In the genomic region with DNA sequence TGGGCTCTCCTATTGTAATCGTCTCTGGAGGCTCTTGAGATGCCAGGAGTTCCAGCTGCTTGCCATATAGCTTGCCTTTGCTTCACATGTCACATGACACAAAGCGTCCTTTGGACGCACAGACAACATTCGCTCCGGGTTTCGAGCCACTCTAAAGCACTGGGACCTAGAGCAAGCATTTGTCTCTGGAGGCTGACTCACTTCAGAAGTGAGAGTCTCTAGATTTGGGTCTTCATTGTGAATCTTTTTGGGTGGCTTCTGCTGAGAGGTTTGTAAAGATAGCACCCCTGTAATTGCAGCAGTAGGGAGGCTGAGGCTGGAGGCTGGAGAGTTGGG, we compare ENCODE assay signal across 11 mouse cellular contexts. TPM values are rescaled to one million over a fixed set of nuclear protein-coding genes. Genes with fewer than 3 reads are reported as not detected.
DNase-seq lines count a peak whose midpoint lies in the region; ATAC-seq and TF ChIP-seq lines count a peak whose summit lies in the region.
"Had no signal": no experiment of that assay in that cellular context is flagged by ENCODE, and none has a peak within 500 bp of the region (broad histone marks: within the 10 kb centered on the region; RNA-seq: fewer than 3 reads in every experiment).

No protein-coding gene starts in this region.

- peak; percentile 43; the same call in 1 of the 2 replicates for TF ChIP-seq EP300 in CH12.LX (IDR thresholded peaks at IDR 0.05; ENCODE audit: low read length)

- H3K27ac ChIP-seq in hindbrain, embryonic 10.5 days: no peak overlapping the region
- no peak overlapping the region for H3K27ac ChIP-seq in hindbrain, embryonic 13.5 days
- H3K27ac ChIP-seq in CH12.LX (ENCODE audit: insufficient read depth, low read depth): peak overlapping the region; percentile 95
- H3K27ac ChIP-seq in liver, embryonic 11.5 days (ENCODE audit: low read depth, low read length): peak overlapping the region; percentile 97
- H3K27ac ChIP-seq: neural tube, embryonic 12.5 days had no signal

- no peak for DNase-seq in hindbrain, embryonic 10.5 days (ENCODE audit: low spot score)
- DNase-seq in A20 (ENCODE audit: low read depth, low spot score) (peak; percentile 76), CH12.LX (ENCODE audit: extremely low read depth) (peak; percentile 64)
- DNase-seq in liver, embryonic 11.5 days (ENCODE audit: low spot score): no peak
- no peak for DNase-seq in right cerebral cortex, adult 2 months (ENCODE audit: low spot score in 2 of 2)
- DNase-seq in adrenal gland, adult 18-20 months (ENCODE audit: low spot score in 2 of 2): no peak
- DNase-seq: gastrocnemius, postnatal 25 days; lung, adult 2 months had no signal

- no peak overlapping the region for H3K4me2 ChIP-seq in hindbrain, embryonic 13.5 days
- H3K4me2 ChIP-seq in CH12.LX (ENCODE audit: insufficient read depth, low read depth, poor library complexity, severe bottlenecking): peak overlapping the region; percentile 88
- H3K4me2 ChIP-seq in liver, embryonic 11.5 days: peak overlapping the region; percentile 98

- H3K9ac ChIP-seq in hindbrain, embryonic 13.5 days: no peak overlapping the region
- peak overlapping the region; percentile 66 for H3K9ac ChIP-seq in CH12.LX (ENCODE audit: insufficient read depth, low read depth)
- peak overlapping the region; percentile 51; the same call in 1 of the 2 replicates for H3K9ac ChIP-seq in liver, embryonic 11.5 days (ENCODE audit: low read depth, low read length)
- H3K9ac ChIP-seq: neural tube, embryonic 12.5 days had no signal

- H3K9me3 ChIP-seq in hindbrain, embryonic 10.5 days: no peaks in the 10 kb centered on the region
- H3K9me3 ChIP-seq in hindbrain, embryonic 13.5 days: no peaks in the 10 kb centered on the region
- peaks cover 3% of the 10 kb centered on the region for H3K9me3 ChIP-seq in CH12.LX (replicated peaks; ENCODE audit: low read length)
- no peaks in the 10 kb centered on the region for H3K9me3 ChIP-seq in liver, embryonic 11.5 days (ENCODE audit: control insufficient read depth, low read length)
- H3K9me3 ChIP-seq: neural tube, embryonic 12.5 days had no signal

- peaks cover 30% of the 10 kb centered on the region for H3K79me2 ChIP-seq in CH12.LX (replicated peaks; ENCODE audit: control insufficient read depth, extremely low read depth, insufficient read depth, poor library complexity, severe bottlenecking)

- TF ChIP-seq RAD21 in CH12.LX (IDR thresholded peaks at IDR 0.05; ENCODE audit: low read depth, low read length): no peak

- no peak for TF ChIP-seq POLR2A in CH12.LX (IDR thresholded peaks at IDR 0.05; ENCODE audit: low read depth, low read length)

- H3K27me3 ChIP-seq in hindbrain, embryonic 10.5 days (ENCODE audit: insufficient read depth, poor library complexity, severe bottlenecking): no peaks in the 10 kb centered on the region
- no peaks in the 10 kb centered on the region for H3K27me3 ChIP-seq in hindbrain, embryonic 13.5 days
- no peaks in the 10 kb centered on the region for H3K27me3 ChIP-seq in CH12.LX (replicated peaks)
- no peaks in the 10 kb centered on the region for H3K27me3 ChIP-seq in liver, embryonic 11.5 days (replicated peaks; ENCODE audit: control insufficient read depth, insufficient read depth, low read length)
- H3K27me3 ChIP-seq: neural tube, embryonic 12.5 days had no signal

- H3K4me3 ChIP-seq in hindbrain, embryonic 10.5 days: peak overlapping the region; percentile 43; the same call in 1 of the 2 replicates
- H3K4me3 ChIP-seq in hindbrain, embryonic 13.5 days: no peak overlapping the region
- peak overlapping the region; percentile 8 to 86 (median 68) for H3K4me3 ChIP-seq in CH12.LX (replicated peaks in 1 of 3; ENCODE audit: low read depth in 2 of 3, low read length in 2 of 3, poor library complexity in 1 of 3)
- peak overlapping the region; percentile 99; the same call in 1 of the 2 replicates for H3K4me3 ChIP-seq in liver, embryonic 11.5 days (ENCODE audit: low read depth, low read length)
- H3K4me3 ChIP-seq: neural tube, embryonic 12.5 days had no signal

- no peak for TF ChIP-seq CTCF in CH12.LX (conservative IDR thresholded peaks at IDR 0.05 in 1 of 2, IDR thresholded peaks at IDR 0.05 in 1 of 2; ENCODE audit: low read depth in 2 of 2, low read length in 2 of 2)

- ATAC-seq in hindbrain, embryonic 13.5 days (ENCODE audit: low FRiP score): no peak
- no peak for ATAC-seq in liver, embryonic 11.5 days (replicated peaks; ENCODE audit: low FRiP score)

- 89% methylated on average over 6 of the region's 6 CpGs for WGBS in hindbrain, embryonic 10.5 days
- 92% methylated on average over 6 of the region's 6 CpGs for WGBS in hindbrain, embryonic 13.5 days
- 88% methylated on average over 6 of the region's 6 CpGs for WGBS in liver, embryonic 11.5 days

- in situ Hi-C loops in CH12.LX (cut with MboI; ENCODE audit: low pct_ligation_motif_present, low pct_unique_long_range_greater_than_20kb, low sequenced_read_pairs): no loop called here

- peaks cover 9% of the 10 kb centered on the region for H3K36me3 ChIP-seq in hindbrain, embryonic 10.5 days
- H3K36me3 ChIP-seq in hindbrain, embryonic 13.5 days: peaks cover 3% of the 10 kb centered on the region; the same call in 1 of the 2 replicates
- H3K36me3 ChIP-seq in CH12.LX (replicated peaks in 1 of 2; ENCODE audit: control insufficient read depth in 1 of 2, insufficient read depth in 1 of 2, low read length in 1 of 2): peaks cover 7 to 13% of the 10 kb centered on the region in 2 experiments
- 0 out of 2 replicates have a peak, but pooled peaks cover 2% of the 10 kb centered on the region for H3K36me3 ChIP-seq in liver, embryonic 11.5 days (ENCODE audit: control insufficient read depth, insufficient read depth, low read length)
- H3K36me3 ChIP-seq: neural tube, embryonic 12.5 days had no signal

- H3K4me1 ChIP-seq in hindbrain, embryonic 10.5 days (replicated peaks): peaks cover 56% of the 10 kb centered on the region
- H3K4me1 ChIP-seq in hindbrain, embryonic 13.5 days (replicated peaks): peaks cover 49% of the 10 kb centered on the region
- peaks cover 24 to 44% of the 10 kb centered on the region in 2 experiments for H3K4me1 ChIP-seq in CH12.LX (ENCODE audit: control insufficient read depth in 1 of 2, insufficient read depth in 2 of 2)
- peaks cover 42% of the 10 kb centered on the region for H3K4me1 ChIP-seq in liver, embryonic 11.5 days (replicated peaks; ENCODE audit: control insufficient read depth, insufficient read depth, low read length)

- dilution Hi-C loops in CH12.LX (cut with MboI; ENCODE audit: extremely low pct_ligation_motif_present, extremely low pct_unique_long_range_greater_than_20kb, low sequenced_read_pairs): no loop called here

TF ChIP-seq in CH12.LX, 34 proteins besides CTCF, POLR2A, EP300 and RAD21 (continues in another document):
- TF ChIP-seq ZC3H11A (IDR thresholded peaks at IDR 0.05; ENCODE audit: low read depth, low read length): no peak
- TF ChIP-seq GABPA (IDR thresholded peaks at IDR 0.05; ENCODE audit: insufficient replicate concordance, low read depth, low read length): no peak
- TF ChIP-seq MAFK (IDR thresholded peaks at IDR 0.05; ENCODE audit: insufficient replicate concordance, low read length): no peak
- TF ChIP-seq BHLHE40 (IDR thresholded peaks at IDR 0.05; ENCODE audit: low read depth, low read length): peak; percentile 57; the same call in 1 of the 2 replicates
- peak; percentile 60 for TF ChIP-seq USF2 (conservative IDR thresholded peaks at IDR 0.05; ENCODE audit: low read depth, low read length)
- no peak for TF ChIP-seq SMC3 (IDR thresholded peaks at IDR 0.05; ENCODE audit: low read depth, low read length)
- TF ChIP-seq MYC (IDR thresholded peaks at IDR 0.05; ENCODE audit: low read depth, low read length): no peak
- TF ChIP-seq HCFC1 (IDR thresholded peaks at IDR 0.05; ENCODE audit: low read depth, low read length): no peak
- peak; percentile 75 for TF ChIP-seq ETS1 (conservative IDR thresholded peaks at IDR 0.05; ENCODE audit: low read depth, low read length)
- TF ChIP-seq MEF2A (IDR thresholded peaks at IDR 0.05; ENCODE audit: borderline replicate concordance, low read depth, low read length): peak; percentile 59; the same call in 1 of the 2 replicates

RNA-seq across cellular contexts. Expression of a gene that starts 1.6 kb away (rescaled TPM):
- 385 and 396 TPM in 2 replicates for polyA plus RNA-seq in hindbrain, embryonic 10.5 days (2016; fragmentation: Nextera tagmentation; extraction: Ambion mirVana)
- 310 and 311 TPM in 2 replicates for polyA plus RNA-seq in hindbrain, embryonic 13.5 days (2015; fragmentation: Nextera tagmentation; extraction: Ambion mirVana)
- total RNA-seq in CH12.LX (2012; rRNA removed): 126 TPM in 2 replicates
- 84.0 and 92.8 TPM in 2 replicates for total RNA-seq in CH12.LX (2014; rRNA removed)
- polyA plus RNA-seq in CH12.LX (2012; ENCODE audit: insufficient read length, low read depth): 157 and 184 TPM in 2 replicates
- polyA plus RNA-seq in liver, embryonic 11.5 days (2014; fragmentation: Nextera tagmentation; extraction: Ambion mirVana): 304 and 308 TPM in 2 replicates
- total RNA-seq in adrenal gland, adult 18-20 months (2021): 100 to 1,000 TPM; 184 to 195 TPM

RNA-seq across cellular contexts. Expression of a gene that starts 27.8 kb away (rescaled TPM):
- 4.1 and 6.7 TPM in 2 replicates for polyA plus RNA-seq in hindbrain, embryonic 10.5 days (2016; fragmentation: Nextera tagmentation; extraction: Ambion mirVana)
- 10.0 and 11.0 TPM in 2 replicates for polyA plus RNA-seq in hindbrain, embryonic 13.5 days (2015; fragmentation: Nextera tagmentation; extraction: Ambion mirVana)
- total RNA-seq in CH12.LX (2012; rRNA removed): 10.3 and 15.0 TPM in 2 replicates
- total RNA-seq in CH12.LX (2014; rRNA removed): not detected in 2 replicates
- 2.4 TPM in 1 of 2 replicates, not detected in the other for polyA plus RNA-seq in CH12.LX (2012; ENCODE audit: insufficient read length, low read depth)
- 3.8 and 4.9 TPM in 2 replicates for polyA plus RNA-seq in liver, embryonic 11.5 days (2014; fragmentation: Nextera tagmentation; extraction: Ambion mirVana)
- total RNA-seq in adrenal gland, adult 18-20 months (2021): 10 to 100 TPM; 11.6 to 15.2 TPM
- polyA plus RNA-seq: large intestine, adult 2 months had no signal

RNA-seq across cellular contexts. Expression of a gene that starts 55.2 kb away (rescaled TPM):
- 1.1 and 1.5 TPM in 2 replicates for polyA plus RNA-seq in hindbrain, embryonic 10.5 days (2016; fragmentation: Nextera tagmentation; extraction: Ambion mirVana)
- 0.60 and 0.88 TPM in 2 replicates for polyA plus RNA-seq in hindbrain, embryonic 13.5 days (2015; fragmentation: Nextera tagmentation; extraction: Ambion mirVana)
- total RNA-seq in CH12.LX (2012; rRNA removed): 2.3 and 6.2 TPM in 2 replicates
- total RNA-seq in CH12.LX (2014; rRNA removed): 0.19 TPM in 1 of 2 replicates, not detected in the other
- polyA plus RNA-seq in CH12.LX (2012; ENCODE audit: insufficient read length, low read depth): 0.24 TPM in 1 of 2 replicates, not detected in the other
- 13.9 and 14.4 TPM in 2 replicates for polyA plus RNA-seq in liver, embryonic 11.5 days (2014; fragmentation: Nextera tagmentation; extraction: Ambion mirVana)
- 100 to 1,000 TPM; 433 to 502 TPM for total RNA-seq in adrenal gland, adult 18-20 months (2021)

RNA-seq across cellular contexts. Expression of a gene that starts 56.1 kb away (rescaled TPM):
- polyA plus RNA-seq in hindbrain, embryonic 10.5 days (2016; fragmentation: Nextera tagmentation; extraction: Ambion mirVana): 41.2 and 43.8 TPM in 2 replicates
- 30.8 and 33.5 TPM in 2 replicates for polyA plus RNA-seq in hindbrain, embryonic 13.5 days (2015; fragmentation: Nextera tagmentation; extraction: Ambion mirVana)
- total RNA-seq in CH12.LX (2012; rRNA removed): 30.9 and 31.0 TPM in 2 replicates
- total RNA-seq in CH12.LX (2014; rRNA removed): 25.1 and 27.9 TPM in 2 replicates
- polyA plus RNA-seq in CH12.LX (2012; ENCODE audit: insufficient read length, low read depth): 29.4 and 29.5 TPM in 2 replicates
- 30.5 and 32.6 TPM in 2 replicates for polyA plus RNA-seq in liver, embryonic 11.5 days (2014; fragmentation: Nextera tagmentation; extraction: Ambion mirVana)
- 10 to 100 TPM; 21.4 to 26.6 TPM for total RNA-seq in adrenal gland, adult 18-20 months (2021)

Comparison
In these comparisons a context has a peak if more than half of its experiments do, and no peak if none do; other contexts are left out.
1. DNase-seq: peak in A20 (single experiment) and CH12.LX (single experiment); none in hindbrain, embryonic 10.5 days (single experiment), liver, embryonic 11.5 days (single experiment), right cerebral cortex, adult 2 months (0 of 2) and adrenal gland, adult 18-20 months (0 of 2).
2. H3K27ac ChIP-seq: peak in CH12.LX (single experiment) and liver, embryonic 11.5 days (single experiment); none in hindbrain, embryonic 10.5 days (single experiment) and hindbrain, embryonic 13.5 days (single experiment).